ENCODE assay signal across 7 mouse cellular contexts in genomic region chr16:43235317-43235716, GRCm38 (mm10).
DNase-seq lines count a peak whose midpoint lies in the region; ATAC-seq and TF ChIP-seq lines count a peak whose summit lies in the region.

No protein-coding gene starts in this region.

- ATAC-seq in limb, embryonic 11.5 days (ENCODE audit: insufficient number of reproducible peaks, low FRiP score, low TSS enrichment, low read depth): no peak
- ATAC-seq in forebrain, embryonic 14.5 days: peak; percentile 52; the same call in 1 of the 2 replicates
- peak; percentile 46; the same call in 1 of the 2 replicates for ATAC-seq in kidney, embryonic 15.5 days (replicated peaks; ENCODE audit: low FRiP score)

- H3K79me2 ChIP-seq in myocyte (ENCODE audit: control insufficient read depth, insufficient read depth): no peaks in the 10 kb centered on the region

- no peak overlapping the region for H3K27ac ChIP-seq in limb, embryonic 11.5 days (replicated peaks; ENCODE audit: low read depth, low read length)
- H3K27ac ChIP-seq in limb, embryonic 10.5 days: no peak overlapping the region; the same call in 1 of the 2 replicates
- peak overlapping the region; percentile 4; the same call in 1 of the 2 replicates for H3K27ac ChIP-seq in forebrain, embryonic 14.5 days (ENCODE audit: low read depth, low read length)
- H3K27ac ChIP-seq in kidney, embryonic 15.5 days: peak overlapping the region; percentile 59

- no peaks in the 10 kb centered on the region for H3K36me3 ChIP-seq in limb, embryonic 11.5 days (ENCODE audit: control insufficient read depth, insufficient read depth, low read length)
- H3K36me3 ChIP-seq in limb, embryonic 10.5 days: no peaks in the 10 kb centered on the region
- H3K36me3 ChIP-seq in forebrain, embryonic 14.5 days (ENCODE audit: control insufficient read depth, insufficient read depth, low read length): no peaks in the 10 kb centered on the region
- H3K36me3 ChIP-seq in kidney, embryonic 15.5 days: no peaks in the 10 kb centered on the region
- no peaks in the 10 kb centered on the region for H3K36me3 ChIP-seq in myocyte (ENCODE audit: control insufficient read depth, insufficient read depth)

- H3ac ChIP-seq in myocyte (ENCODE audit: control insufficient read depth, insufficient read length): no peak overlapping the region

- H3K9me3 ChIP-seq in limb, embryonic 11.5 days (ENCODE audit: control insufficient read depth, low read length): no peaks in the 10 kb centered on the region
- H3K9me3 ChIP-seq in limb, embryonic 10.5 days (replicated peaks): no peaks in the 10 kb centered on the region
- H3K9me3 ChIP-seq in forebrain, embryonic 14.5 days (replicated peaks; ENCODE audit: control insufficient read depth, low read length): no peaks in the 10 kb centered on the region
- H3K9me3 ChIP-seq in kidney, embryonic 15.5 days (replicated peaks): no peaks in the 10 kb centered on the region

- peaks cover 3% of the 10 kb centered on the region; the same call in 1 of the 2 replicates for H3K4me1 ChIP-seq in limb, embryonic 11.5 days (ENCODE audit: control insufficient read depth, insufficient read depth, low read length)
- H3K4me1 ChIP-seq in limb, embryonic 10.5 days: peaks cover 9% of the 10 kb centered on the region
- H3K4me1 ChIP-seq in forebrain, embryonic 14.5 days (ENCODE audit: control insufficient read depth, insufficient read depth, low read length): peaks cover 7% of the 10 kb centered on the region
- H3K4me1 ChIP-seq in kidney, embryonic 15.5 days: peaks cover 13% of the 10 kb centered on the region; the same call in 1 of the 2 replicates

- H3K4me2 ChIP-seq in limb, embryonic 11.5 days (ENCODE audit: low read depth, severe bottlenecking): no peak overlapping the region
- H3K4me2 ChIP-seq in forebrain, embryonic 14.5 days (ENCODE audit: low read length): peak overlapping the region; percentile 29
- H3K4me2 ChIP-seq in kidney, embryonic 15.5 days: peak overlapping the region; percentile 15; the same call in 1 of the 2 replicates
- peak overlapping the region; percentile 25 for H3K4me2 ChIP-seq in myocyte (ENCODE audit: low read depth)

- 0 out of 2 replicates have a peak overlapping the region, but pooled peaks have one; percentile 22 for H3K9ac ChIP-seq in limb, embryonic 11.5 days (ENCODE audit: low read length)
- H3K9ac ChIP-seq in forebrain, embryonic 14.5 days (ENCODE audit: low read length): peak overlapping the region; percentile 38; the same call in 1 of the 2 replicates
- no peak overlapping the region for H3K9ac ChIP-seq in kidney, embryonic 15.5 days

- 51% methylated on average over 7 of the region's 7 CpGs for WGBS in limb, embryonic 11.5 days
- WGBS in limb, embryonic 10.5 days: 74% methylated on average over 7 of the region's 7 CpGs
- 46% methylated on average over 7 of the region's 7 CpGs for WGBS in forebrain, embryonic 14.5 days
- 51% methylated on average over 7 of the region's 7 CpGs for WGBS in kidney, embryonic 15.5 days

- H3K4me3 ChIP-seq in limb, embryonic 11.5 days (ENCODE audit: low read depth, low read length): no peak overlapping the region
- no peak overlapping the region for H3K4me3 ChIP-seq in limb, embryonic 10.5 days
- H3K4me3 ChIP-seq in forebrain, embryonic 14.5 days (ENCODE audit: low read depth, low read length): no peak overlapping the region
- H3K4me3 ChIP-seq in kidney, embryonic 15.5 days (replicated peaks): no peak overlapping the region
- H3K4me3 ChIP-seq in myocyte: no peak overlapping the region

- no peak for TF ChIP-seq POLR2A in myocyte (IDR thresholded peaks at IDR 0.05; ENCODE audit: insufficient read length, low read depth)

- no peaks in the 10 kb centered on the region for H3K27me3 ChIP-seq in limb, embryonic 11.5 days (ENCODE audit: control insufficient read depth, insufficient read depth, low read length)
- H3K27me3 ChIP-seq in limb, embryonic 10.5 days (ENCODE audit: low read depth, poor library complexity, severe bottlenecking): no peaks in the 10 kb centered on the region
- H3K27me3 ChIP-seq in forebrain, embryonic 14.5 days (replicated peaks; ENCODE audit: control insufficient read depth, insufficient read depth, low read length): no peaks in the 10 kb centered on the region
- H3K27me3 ChIP-seq in kidney, embryonic 15.5 days: no peaks in the 10 kb centered on the region
- no peaks in the 10 kb centered on the region for H3K27me3 ChIP-seq in myocyte (ENCODE audit: control insufficient read depth, insufficient read depth, insufficient read length)

- no peak for DNase-seq in limb, embryonic 11.5 days (ENCODE audit: low spot score)
- DNase-seq in limb, embryonic 10.5 days (ENCODE audit: low spot score): no peak
- DNase-seq in forebrain, embryonic 14.5 days (ENCODE audit: low spot score): peak; percentile 38
- no peak for DNase-seq in thymus, adult 18-20 months
- DNase-seq in urinary bladder, postnatal 36 days (ENCODE audit: low spot score in 2 of 2): no peak

TF ChIP-seq in myocyte, 11 proteins besides CTCF, POLR2A, EP300 and RAD21:
- TF ChIP-seq MAX (IDR thresholded peaks at IDR 0.05; ENCODE audit: low read depth) (no peak), TCF3 (IDR thresholded peaks at IDR 0.05; ENCODE audit: insufficient read length, low read depth) (no peak), MYOD1 (IDR thresholded peaks at IDR 0.05; ENCODE audit: control insufficient read depth in 1 of 3, insufficient read length in 2 of 3, low read depth in 2 of 3) (no peak), SRF (IDR thresholded peaks at IDR 0.05; ENCODE audit: control insufficient read depth, insufficient read length, low read depth) (no peak), TCF12 (IDR thresholded peaks at IDR 0.05; ENCODE audit: insufficient read depth, poor library complexity, severe bottlenecking) (no peak), USF1 (IDR thresholded peaks at IDR 0.05; ENCODE audit: low read depth) (no peak), CEBPB (IDR thresholded peaks at IDR 0.05; ENCODE audit: insufficient read depth, poor library complexity, severe bottlenecking) (no peak), REST (IDR thresholded peaks at IDR 0.05; ENCODE audit: insufficient read depth, insufficient read length) (no peak), POLR2AphosphoS2 (IDR thresholded peaks at IDR 0.05; ENCODE audit: insufficient read length, low read depth) (no peak), MYOG (IDR thresholded peaks at IDR 0.05; ENCODE audit: control insufficient read depth in 1 of 3, insufficient read depth in 1 of 3, insufficient read length in 2 of 3, low read depth in 2 of 3) (no peak)

Comparison
In these comparisons a context has a peak if more than half of its experiments do, and no peak if none do; other contexts are left out.
1. H3K27ac ChIP-seq: peak in forebrain, embryonic 14.5 days (single experiment) and kidney, embryonic 15.5 days (single experiment); none in limb, embryonic 11.5 days (single experiment) and limb, embryonic 10.5 days (single experiment).